Mouse (Mus musculus) retina, adult 2 months (tissue): Measurements from ENCODE around the gene Mindy1.

Source experiments
- DNase-seq: peaks from one replicate; pipeline ENCODE4 v3.0.0-alpha.2; 2012; ENCODE audit warnings: low read depth, low spot score

The Mindy1 gene

GRCm38 (mm10) chr3:95294316-95294715 is 13.2 kb downstream of the Mindy1 start:
- DNase-seq: no peak

DNA sequence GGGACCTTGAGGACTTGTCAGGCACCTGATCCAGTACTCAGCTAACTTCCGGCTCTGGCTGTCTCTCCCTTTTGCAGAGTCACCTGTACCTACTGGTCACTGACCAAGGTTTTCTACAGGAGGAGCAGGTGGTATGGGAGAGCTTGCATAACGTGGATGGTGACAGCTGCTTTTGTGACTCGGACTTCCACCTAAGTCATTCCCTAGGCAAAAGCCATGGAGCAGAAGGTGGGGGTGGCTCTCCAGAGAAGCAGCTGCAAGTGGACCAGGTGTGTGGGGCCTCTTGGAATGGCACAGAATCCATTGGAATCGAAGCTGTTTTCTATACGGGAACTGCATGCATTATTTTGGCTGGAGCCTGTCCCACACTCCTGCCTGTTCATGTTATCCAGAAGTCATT is 13.6 kb downstream of the Mindy1 start:
- DNase-seq: no peak

GRCm38 (mm10) chr3:95295321-95296102 is 14.4 kb downstream of the Mindy1 start:
- no peak for DNase-seq

DNA sequence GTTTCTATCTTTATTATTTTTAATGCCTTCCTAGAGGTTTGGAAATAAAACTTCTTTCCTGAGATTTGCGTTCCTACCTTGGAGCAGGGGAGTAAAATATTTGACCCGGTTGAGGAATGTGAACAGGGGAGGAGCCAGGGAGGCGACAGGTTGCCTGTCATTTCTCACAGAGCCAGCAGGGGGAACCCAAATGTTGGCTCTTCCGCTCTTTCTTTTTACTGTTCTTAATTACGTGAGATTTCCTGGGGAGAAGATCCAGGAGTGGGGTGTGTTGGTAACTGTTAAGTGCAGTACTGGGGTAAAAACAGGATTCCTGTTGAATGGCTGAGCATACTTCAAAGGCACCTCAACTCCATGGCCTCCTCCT is 14.9 kb downstream of the Mindy1 start:
- DNase-seq: no peak

DNA sequence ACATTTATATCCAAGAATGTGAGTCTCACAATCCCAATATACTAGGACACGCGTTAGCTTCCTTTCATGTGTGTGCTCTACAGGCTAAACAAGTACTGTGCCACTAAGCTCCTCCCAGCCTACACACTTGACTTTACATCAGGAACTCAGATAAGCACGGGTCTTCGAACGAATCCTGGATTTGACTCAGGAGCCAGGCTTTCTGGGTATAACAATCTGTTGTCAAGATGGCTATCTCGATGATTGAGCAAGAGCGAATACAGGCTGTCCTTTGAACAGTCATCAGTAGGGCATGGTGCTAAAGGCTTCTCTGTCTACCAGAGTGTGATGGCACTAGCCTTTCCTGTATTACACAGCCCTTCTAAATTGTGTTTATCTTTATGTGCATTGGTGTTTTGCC is 16.9 kb downstream of the Mindy1 start:
- no peak for DNase-seq

GRCm38 (mm10) chr3:95301204-95301796 is 20.2 kb downstream of the Mindy1 start:
- no peak for DNase-seq

- DNase-seq: no peak
Observed at GRCm38 (mm10) chr3:95306244-95306643, 25.1 kb downstream of the Mindy1 start.

DNA sequence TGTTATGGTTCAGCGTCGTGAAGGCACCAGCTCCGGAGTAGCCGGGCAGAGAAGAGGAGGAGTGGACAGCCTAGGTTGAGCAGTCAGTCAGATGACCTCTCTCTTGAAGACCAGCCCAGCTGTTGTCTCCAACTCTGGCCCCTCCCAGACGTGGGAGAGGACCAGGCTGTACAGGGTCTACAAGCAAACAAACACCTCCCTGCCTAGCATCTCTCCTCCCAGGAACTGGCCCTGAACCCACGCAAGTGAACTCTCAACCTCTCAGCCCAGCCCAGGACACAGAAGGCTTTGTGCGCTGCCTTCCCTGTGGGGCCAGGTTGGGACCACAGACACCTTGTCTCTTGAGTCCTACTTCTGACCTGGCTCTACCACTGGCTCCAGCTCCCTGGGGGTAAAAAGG is 26.0 kb downstream of the Mindy1 start, which contains the start of gene Anxa9:
Gene Anxa9 (minus strand): TSS at position 77 of the 400 bp plus-strand sequence.
- DNase-seq: no peak

GRCm38 (mm10) chr3:95310496-95310895 is 29.4 kb downstream of the Mindy1 start:
- no peak for DNase-seq

- DNase-seq: peak; percentile 56
Observed at GRCm38 (mm10) chr3:95310968-95311882, 30.1 kb downstream of the Mindy1 start.

DNA sequence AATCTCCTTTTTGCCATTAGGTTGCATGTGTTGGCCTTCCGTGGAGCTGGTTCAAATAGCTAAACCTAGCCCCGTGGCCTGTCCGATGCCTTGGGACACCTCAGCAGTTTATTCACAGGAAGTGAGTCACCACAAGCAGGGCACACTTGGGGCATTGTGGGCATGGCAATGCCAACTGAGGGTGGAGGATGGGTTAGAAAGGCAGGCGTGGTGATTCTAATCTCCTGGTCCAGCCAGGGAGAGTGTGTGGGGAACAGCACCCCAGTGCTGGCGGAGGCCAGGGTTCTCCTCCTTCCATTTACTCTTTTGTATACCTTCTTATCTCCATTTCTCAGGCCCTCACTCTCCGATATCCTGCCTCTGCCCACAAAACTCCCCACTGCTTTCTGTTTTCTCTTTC is 31.5 kb downstream of the Mindy1 start:
- no peak for DNase-seq

- DNase-seq: no peak
Observed at GRCm38 (mm10) chr3:95313476-95313875, 32.3 kb downstream of the Mindy1 start.

GRCm38 (mm10) chr3:95314075-95314474 is 32.9 kb downstream of the Mindy1 start:
- no peak for DNase-seq

DNA sequence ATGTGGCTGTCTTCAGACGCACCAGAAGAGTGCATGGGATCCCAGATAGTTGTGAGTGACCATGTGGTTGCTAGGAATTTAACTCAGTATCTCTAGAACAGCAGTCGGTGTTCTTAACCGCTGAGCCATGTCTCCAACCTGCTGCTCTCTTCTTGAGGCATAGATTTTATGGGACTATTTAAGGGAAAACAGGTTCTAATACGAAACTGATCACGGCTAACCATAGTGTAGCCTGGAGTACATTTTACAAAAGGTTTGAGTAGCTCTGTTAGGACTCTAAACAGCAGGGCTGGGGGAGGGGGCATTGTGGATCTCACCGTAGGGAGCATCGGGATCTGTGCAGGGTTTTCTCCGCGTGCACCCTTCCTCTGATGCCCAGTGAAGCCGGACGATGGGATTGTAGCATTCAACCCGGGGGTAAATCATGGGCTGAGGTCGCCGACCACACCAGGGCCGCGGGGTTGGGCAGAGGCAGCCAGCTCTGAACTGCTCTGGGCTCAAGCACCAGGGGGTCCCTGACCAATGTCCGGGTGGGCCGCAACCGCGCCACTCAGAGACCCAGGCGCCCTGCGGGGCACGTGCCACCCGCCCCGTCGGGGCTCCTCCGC is 33.4 kb downstream of the Mindy1 start, which contains the start of gene Cers2:
Gene Cers2 (plus strand): TSS at position 306 of the 608 bp plus-strand sequence.
- no peak for DNase-seq

DNA sequence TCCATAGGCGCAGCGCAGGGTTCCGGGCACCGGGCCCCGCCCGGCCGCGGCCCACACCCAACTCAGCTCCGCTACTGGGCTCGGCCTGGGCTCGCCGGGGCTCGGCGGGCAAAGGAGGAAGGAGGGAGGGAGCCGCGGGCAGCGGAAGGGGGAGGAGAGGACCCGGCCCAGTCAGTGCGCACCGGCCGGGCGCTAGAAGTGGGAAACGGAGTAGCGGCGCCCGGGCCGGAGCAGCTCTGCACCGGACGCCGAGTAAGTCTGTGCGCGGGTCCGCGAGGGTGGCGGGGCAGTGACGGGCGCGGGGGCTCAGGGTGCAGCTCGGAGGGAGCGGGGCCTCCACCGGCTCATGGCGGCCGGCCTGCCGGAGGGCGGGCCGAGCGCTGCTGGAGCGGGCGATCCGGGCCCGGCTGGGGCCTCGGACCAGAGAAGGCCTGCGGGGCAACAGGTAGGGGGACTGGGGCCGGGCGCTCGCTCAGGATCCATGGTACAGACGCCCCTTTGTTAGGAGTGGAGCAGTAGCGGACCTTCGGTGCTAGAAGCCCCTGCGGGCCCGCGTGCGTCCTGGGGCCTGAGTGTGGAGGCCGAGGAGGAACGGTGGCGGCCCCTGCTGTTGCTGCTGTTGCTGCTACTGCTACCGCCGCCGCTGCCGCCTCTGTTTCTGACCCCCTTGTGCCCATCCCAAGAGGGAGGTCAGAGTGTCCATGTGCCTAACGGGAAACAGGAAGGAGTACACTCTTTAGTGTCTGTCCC is 34.1 kb downstream of the Mindy1 start:
- DNase-seq: peak; percentile 56

DNA sequence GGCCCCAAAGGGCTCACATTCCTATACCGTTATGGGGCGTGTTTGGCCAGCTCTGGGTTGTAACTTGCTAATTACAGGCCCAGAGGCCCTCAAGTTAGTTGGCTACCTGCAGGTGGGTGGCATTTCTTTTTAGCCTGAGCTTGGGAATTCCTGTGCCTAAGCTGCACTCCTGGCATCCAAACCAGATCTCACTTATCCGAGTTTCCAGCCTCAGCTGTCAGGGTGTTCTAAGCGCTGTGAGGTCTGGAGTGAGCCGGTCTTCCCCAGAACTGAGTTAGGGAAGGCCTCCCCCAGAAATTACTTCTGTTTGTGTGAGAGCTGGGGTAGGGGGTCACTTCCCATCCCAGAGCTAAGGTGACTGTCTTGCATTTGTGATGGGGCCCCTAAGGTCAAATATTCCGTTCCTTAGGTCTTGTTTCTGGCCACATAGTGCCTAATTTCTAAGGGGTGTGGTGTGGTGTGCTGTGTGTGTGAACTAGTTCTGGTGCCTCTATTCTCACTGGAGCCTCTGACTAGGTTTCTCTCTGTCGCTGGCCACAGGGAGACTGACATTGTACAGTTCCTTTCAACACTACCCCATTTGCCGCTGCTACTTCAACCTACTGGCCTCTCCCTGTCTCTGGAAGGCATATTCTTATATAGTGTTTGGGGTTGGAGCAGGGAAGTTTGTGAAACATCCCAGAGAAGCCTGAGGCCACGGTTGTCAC is 34.9 kb downstream of the Mindy1 start:
- DNase-seq: no peak

- DNase-seq: no peak
Observed at GRCm38 (mm10) chr3:95317414-95318080, 36.4 kb downstream of the Mindy1 start.

GRCm38 (mm10) chr3:95318548-95318947 is 37.4 kb downstream of the Mindy1 start:
- DNase-seq: no peak

GRCm38 (mm10) chr3:95319110-95319509 is 38.0 kb downstream of the Mindy1 start:
- no peak for DNase-seq
